Mouse (Mus musculus) hindbrain, embryonic 14.5 days (tissue): Measurements from ENCODE around the gene Wwp2. TPM values are rescaled to one million over a fixed set of nuclear protein-coding genes. Genes with fewer than 3 reads are reported as not detected.

ENCODE experiments used
- ATAC-seq: fragments of 200-750 bp; cut with Nextera tagmentation; 2 replicates; pipeline ENCODE4 v1.8.0; 2017; ENCODE audit warnings: moderate number of reproducible peaks, mild to moderate bottlenecking, moderate TSS enrichment, moderate library complexity; ENCODE audit not compliant: low FRiP score
- DNase-seq: peaks from one replicate; pipeline ENCODE4 v3.0.0-alpha.2; 2015; ENCODE audit warnings: low spot score
- H3K27ac ChIP-seq: fragments of 300-500 bp; sonication (generic); 2 replicates; pipeline ENCODE4 v1.5.1; 2014; ENCODE audit warnings: mild to moderate bottlenecking, moderate library complexity
- H3K27me3 ChIP-seq: fragments of 300-500 bp; sonication (generic); 2 replicates; pipeline ENCODE4 v1.6.1; 2014; ENCODE audit warnings: mild to moderate bottlenecking, low read length, mixed read lengths; ENCODE audit not compliant: control insufficient read depth, insufficient read depth
- H3K36me3 ChIP-seq: fragments of 300-500 bp; sonication (generic); replicated peaks from 2 replicates; pipeline ENCODE4 v1.6.1; 2014; ENCODE audit not compliant: control insufficient read depth, insufficient read depth
- H3K4me1 ChIP-seq: fragments of 300-500 bp; sonication (generic); replicated peaks from 2 replicates; pipeline ENCODE4 v1.6.1; 2014; ENCODE audit warnings: antibody characterized with exemption, low read length, mixed read lengths; ENCODE audit not compliant: control insufficient read depth, insufficient read depth
- H3K4me2 ChIP-seq: fragments of 300-500 bp; sonication (generic); replicated peaks from 2 replicates; pipeline ENCODE4 v1.6.1; 2014; ENCODE audit warnings: mild to moderate bottlenecking, moderate library complexity
- H3K4me3 ChIP-seq: fragments of 300-500 bp; sonication (generic); replicated peaks from 2 replicates; pipeline ENCODE4 v1.5.1; 2014; ENCODE audit warnings: mild to moderate bottlenecking, low read length
- H3K9ac ChIP-seq: fragments of 300-500 bp; sonication (generic); 2 replicates; pipeline ENCODE4 v1.6.1; 2014
- H3K9me3 ChIP-seq: fragments of 300-500 bp; sonication (generic); 2 replicates; pipeline ENCODE4 v1.6.1; 2016; ENCODE audit warnings: low read length; ENCODE audit not compliant: control insufficient read depth
- WGBS: fragments of 180-500 bp; shearing (Covaris S2); extraction: QIAGEN DNeasy Blood & Tissue Kit; methylation state at CpG from one replicate; pipeline ENCODE4 v1.1.7; 2014; 5-methylcytosine and 5-hydroxymethylcytosine counted together
- polyA plus RNA-seq: library from polyadenylated mRNA; unstranded; fragments of >200 nt; fragmentation: Nextera tagmentation; extraction: Ambion mirVana; gene quantifications from 2 replicates; pipeline ENCODE4 v1.2.1, GENCODE M21; 2014

Gene Wwp2
- 37.2 and 37.5 TPM in 2 replicates for polyA plus RNA-seq

GRCm38 (mm10) chr8:107435962-107436831 is at the start of gene Wwp2:
Gene Wwp2, plus strand, starts transcription at chr8:107436365.
- DNase-seq (peak; percentile 80), ATAC-seq (peak; percentile 94)
- H3K4me2 ChIP-seq: peak within 1 kb of the TSS; percentile 74
- H3K36me3 ChIP-seq: no peaks in the 10 kb centered on the region
- no peaks in the 10 kb centered on the region for H3K9me3 ChIP-seq
- H3K27me3 ChIP-seq: no peaks in the 10 kb centered on the region
- peak within 1 kb of the TSS; percentile 89 for H3K9ac ChIP-seq
- peak within 1 kb of the TSS; percentile 91 for H3K27ac ChIP-seq
- H3K4me3 ChIP-seq: peak within 1 kb of the TSS; percentile 86
- WGBS: under 1% methylated on average over 60 of the region's 81 CpGs
- H3K4me1 ChIP-seq: peaks cover 16% of the 10 kb centered on the region

GRCm38 (mm10) chr8:107386642-107387041 is 49.5 kb upstream of the Wwp2 start:
- H3K27me3 ChIP-seq: no peaks in the 10 kb centered on the region
- 39% methylated on average over 3 of the region's 3 CpGs for WGBS
- 0 out of 2 replicates have a peak, but pooled peaks cover 3% of the 10 kb centered on the region for H3K4me1 ChIP-seq
- no peak for ATAC-seq
- no peak overlapping the region for H3K27ac ChIP-seq
- H3K4me3 ChIP-seq: no peak overlapping the region
- no peak overlapping the region for H3K4me2 ChIP-seq
- no peak overlapping the region for H3K9ac ChIP-seq
- H3K9me3 ChIP-seq: no peaks in the 10 kb centered on the region
- DNase-seq: peak; percentile 77
- H3K36me3 ChIP-seq: no peaks in the 10 kb centered on the region

- H3K4me3 ChIP-seq: no peak overlapping the region
- DNase-seq (no peak), ATAC-seq (no peak)
- H3K9ac ChIP-seq: no peak overlapping the region
- H3K4me2 ChIP-seq: no peak overlapping the region
- H3K27ac ChIP-seq: no peak overlapping the region
- 0 out of 2 replicates have a peak, but pooled peaks cover 3% of the 10 kb centered on the region for H3K4me1 ChIP-seq
- no peaks in the 10 kb centered on the region for H3K9me3 ChIP-seq
- no peaks in the 10 kb centered on the region for H3K36me3 ChIP-seq
- 68% methylated on average over 5 of the region's 5 CpGs for WGBS
- H3K27me3 ChIP-seq: no peaks in the 10 kb centered on the region
Observed at GRCm38 (mm10) chr8:107387861-107388260, 48.3 kb upstream of the Wwp2 start.

- Histone ChIP-seq H3K4me1 (0 out of 2 replicates have a peak, but pooled peaks cover 3% of the 10 kb centered on the region), H3K36me3 (no peaks in the 10 kb centered on the region), H3K9me3 (no peaks in the 10 kb centered on the region), H3K27me3 (no peaks in the 10 kb centered on the region), H3K27ac (no peak overlapping the region), H3K4me3 (no peak overlapping the region), H3K4me2 (no peak overlapping the region), H3K9ac (no peak overlapping the region)
- DNase-seq: peak; percentile 86
- peak; percentile 69; the same call in 1 of the 2 replicates for ATAC-seq
- 59% methylated on average over 8 of the region's 8 CpGs for WGBS
Observed at GRCm38 (mm10) chr8:107389557-107389956, 46.6 kb upstream of the Wwp2 start.

- Histone ChIP-seq H3K36me3 (no peaks in the 10 kb centered on the region), H3K4me3 (no peak overlapping the region), H3K27me3 (no peaks in the 10 kb centered on the region), H3K9me3 (no peaks in the 10 kb centered on the region), H3K4me2 (no peak overlapping the region), H3K4me1 (0 out of 2 replicates have a peak, but pooled peaks cover 3% of the 10 kb centered on the region), H3K9ac (no peak overlapping the region), H3K27ac (no peak overlapping the region)
- DNase-seq (no peak), ATAC-seq (no peak)
- WGBS: 90% methylated on average over 16 of the region's 16 CpGs
Observed at GRCm38 (mm10) chr8:107390476-107391135, 45.6 kb upstream of the Wwp2 start.

GRCm38 (mm10) chr8:107391136-107391516 is 45.0 kb upstream of the Wwp2 start:
- no peak for ATAC-seq
- Histone ChIP-seq H3K4me3 (no peak overlapping the region), H3K9ac (no peak overlapping the region), H3K9me3 (no peaks in the 10 kb centered on the region), H3K27ac (no peak overlapping the region), H3K36me3 (no peaks in the 10 kb centered on the region), H3K4me1 (0 out of 2 replicates have a peak, but pooled peaks cover 3% of the 10 kb centered on the region), H3K27me3 (no peaks in the 10 kb centered on the region), H3K4me2 (no peak overlapping the region)
- WGBS: 63% methylated on average over 4 of the region's 4 CpGs
- DNase-seq: no peak

- Histone ChIP-seq H3K27ac (no peak overlapping the region), H3K36me3 (no peaks in the 10 kb centered on the region), H3K27me3 (no peaks in the 10 kb centered on the region), H3K4me3 (no peak overlapping the region), H3K4me2 (no peak overlapping the region), H3K4me1 (no peaks in the 10 kb centered on the region), H3K9ac (no peak overlapping the region), H3K9me3 (no peaks in the 10 kb centered on the region)
- ATAC-seq (no peak), DNase-seq (no peak)
Observed at GRCm38 (mm10) chr8:107395397-107395796, 40.8 kb upstream of the Wwp2 start.

GRCm38 (mm10) chr8:107396106-107396670 is 40.0 kb upstream of the Wwp2 start:
- ATAC-seq (no peak), DNase-seq (no peak)
- Histone ChIP-seq H3K4me3 (no peak overlapping the region), H3K36me3 (no peaks in the 10 kb centered on the region), H3K4me1 (no peaks in the 10 kb centered on the region), H3K9me3 (no peaks in the 10 kb centered on the region), H3K4me2 (no peak overlapping the region), H3K27me3 (no peaks in the 10 kb centered on the region), H3K9ac (no peak overlapping the region), H3K27ac (no peak overlapping the region)
- WGBS: 93% methylated on average over 10 of the region's 10 CpGs

- no peak for DNase-seq
Observed at GRCm38 (mm10) chr8:107397665-107398064, 38.5 kb upstream of the Wwp2 start.

More at GRCm38 (mm10) chr8:107397665-107398064, 38.5 kb upstream of the Wwp2 start:
- Histone ChIP-seq H3K4me1 (no peaks in the 10 kb centered on the region), H3K9ac (no peak overlapping the region), H3K27ac (no peak overlapping the region), H3K4me3 (no peak overlapping the region), H3K4me2 (no peak overlapping the region), H3K27me3 (no peaks in the 10 kb centered on the region), H3K9me3 (no peaks in the 10 kb centered on the region), H3K36me3 (no peaks in the 10 kb centered on the region)
- no peak for ATAC-seq
- 64% methylated on average over 12 of the region's 12 CpGs for WGBS
